In the genomic region with DNA sequence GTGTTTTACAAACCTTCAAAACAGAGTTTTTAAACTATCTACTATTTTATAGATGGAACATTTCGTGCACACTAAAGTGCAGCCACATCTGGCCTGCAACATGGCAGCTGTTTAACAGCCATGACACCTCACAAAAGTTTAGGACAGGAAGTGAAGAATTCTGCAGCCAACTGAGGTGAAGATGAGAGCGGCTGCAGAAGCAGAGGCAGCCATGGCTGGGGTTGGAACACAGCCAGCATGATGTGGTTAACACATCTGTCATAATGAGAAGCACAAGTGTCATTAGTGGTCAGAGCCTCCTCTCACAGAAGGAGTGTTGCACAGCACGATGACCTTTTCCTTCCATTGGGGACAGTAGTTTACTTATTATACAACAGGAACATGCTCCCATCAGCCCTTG, we compare ENCODE assay signal across 18 mouse cellular contexts.
DNase-seq lines count a peak whose midpoint lies in the region; ATAC-seq lines count a peak whose summit lies in the region.
"Had no signal": no experiment of that assay in that cellular context is flagged by ENCODE, and none has a peak within 500 bp of the region (broad histone marks: within the 10 kb centered on the region; RNA-seq: fewer than 3 reads in every experiment).

No protein-coding gene starts in this region.

- 0 out of 2 replicates have a peak overlapping the region, but pooled peaks have one; percentile 17 for H3K27ac ChIP-seq in limb, embryonic 12.5 days
- H3K27ac ChIP-seq in forebrain, embryonic 16.5 days (ENCODE audit: low read length): no peak overlapping the region
- H3K27ac ChIP-seq: embryonic facial prominence, embryonic 13.5 days; heart, embryonic 10.5 days; hindbrain, embryonic 10.5 days; limb, embryonic 15.5 days; midbrain, embryonic 10.5 days; neural tube, embryonic 12.5 days had no signal

- WGBS in limb, embryonic 12.5 days: 25% methylated on average over 3 of the region's 3 CpGs
- 78% methylated on average over 3 of the region's 3 CpGs for WGBS in forebrain, embryonic 16.5 days

- H3K4me3 ChIP-seq in limb, embryonic 12.5 days (replicated peaks): no peak overlapping the region
- no peak overlapping the region for H3K4me3 ChIP-seq in forebrain, embryonic 16.5 days (replicated peaks; ENCODE audit: low read length)
- H3K4me3 ChIP-seq: embryonic facial prominence, embryonic 13.5 days; heart, embryonic 10.5 days; hindbrain, embryonic 10.5 days; limb, embryonic 15.5 days; midbrain, embryonic 10.5 days; neural tube, embryonic 12.5 days had no signal

- no peak overlapping the region for H3K9ac ChIP-seq in limb, embryonic 12.5 days (replicated peaks)
- H3K9ac ChIP-seq in forebrain, embryonic 16.5 days (replicated peaks; ENCODE audit: low read depth, low read length): no peak overlapping the region
- H3K9ac ChIP-seq: embryonic facial prominence, embryonic 13.5 days; limb, embryonic 15.5 days; neural tube, embryonic 12.5 days had no signal

- no peak for ATAC-seq in CD4-positive, CD25-positive, alpha-beta regulatory T cell, adult 4 months
- ATAC-seq in limb, embryonic 12.5 days (ENCODE audit: insufficient number of reproducible peaks, insufficient read depth, low FRiP score, low TSS enrichment, low read depth): no peak
- ATAC-seq in forebrain, embryonic 16.5 days: no peak
- no peak for ATAC-seq in frontal cortex, adult (ENCODE audit: low TSS enrichment)
- ATAC-seq: intestine, postnatal 0 days had no signal

- H3K4me1 ChIP-seq in limb, embryonic 12.5 days (replicated peaks): peaks cover 21% of the 10 kb centered on the region
- H3K4me1 ChIP-seq in forebrain, embryonic 16.5 days (replicated peaks; ENCODE audit: control insufficient read depth, insufficient read depth, low read length): no peaks in the 10 kb centered on the region
- H3K4me1 ChIP-seq: heart, embryonic 10.5 days; hindbrain, embryonic 10.5 days; midbrain, embryonic 10.5 days; neural tube, embryonic 12.5 days had no signal

- DNase-seq in CD4-positive, CD25-positive, alpha-beta regulatory T cell, adult 2 months (ENCODE audit: low read depth, low spot score): peak; percentile 7
- DNase-seq in MEL-GATA-1-ER (ENCODE audit: extremely low read depth, low read depth): peak; percentile 5
- DNase-seq in lung, postnatal 25 days (ENCODE audit: low spot score): peak; percentile 15
- DNase-seq in adrenal gland, postnatal 36 days: no peak
- DNase-seq: adrenal gland, adult 2 months; cerebellum, postnatal 14 days; gastrocnemius, postnatal 10 days had no signal

- no peak overlapping the region for H3K4me2 ChIP-seq in limb, embryonic 12.5 days
- H3K4me2 ChIP-seq in forebrain, embryonic 16.5 days (ENCODE audit: low read length): no peak overlapping the region
- H3K4me2 ChIP-seq: embryonic facial prominence, embryonic 13.5 days; limb, embryonic 15.5 days; neural tube, embryonic 12.5 days had no signal

- no peaks in the 10 kb centered on the region for H3K36me3 ChIP-seq in limb, embryonic 12.5 days
- H3K36me3 ChIP-seq in forebrain, embryonic 16.5 days (ENCODE audit: control insufficient read depth, insufficient read depth): no peaks in the 10 kb centered on the region
- H3K36me3 ChIP-seq: embryonic facial prominence, embryonic 13.5 days; heart, embryonic 10.5 days; hindbrain, embryonic 10.5 days; limb, embryonic 15.5 days; midbrain, embryonic 10.5 days; neural tube, embryonic 12.5 days had no signal

- no peaks in the 10 kb centered on the region for H3K9me3 ChIP-seq in limb, embryonic 12.5 days
- H3K9me3 ChIP-seq in forebrain, embryonic 16.5 days (ENCODE audit: control insufficient read depth, low read length): no peaks in the 10 kb centered on the region
- H3K9me3 ChIP-seq: embryonic facial prominence, embryonic 13.5 days; heart, embryonic 10.5 days; hindbrain, embryonic 10.5 days; limb, embryonic 15.5 days; midbrain, embryonic 10.5 days; neural tube, embryonic 12.5 days had no signal

- H3K27me3 ChIP-seq in limb, embryonic 12.5 days: no peaks in the 10 kb centered on the region
- H3K27me3 ChIP-seq in forebrain, embryonic 16.5 days (replicated peaks; ENCODE audit: control insufficient read depth, insufficient read depth, low read length): no peaks in the 10 kb centered on the region
- H3K27me3 ChIP-seq: embryonic facial prominence, embryonic 13.5 days; limb, embryonic 15.5 days; neural tube, embryonic 12.5 days had no signal

Comparison
In these comparisons a context has a peak if more than half of its experiments do, and no peak if none do; other contexts are left out.
1. DNase-seq: peak in CD4-positive, CD25-positive, alpha-beta regulatory T cell, adult 2 months (single experiment), MEL-GATA-1-ER (single experiment) and lung, postnatal 25 days (single experiment); none in adrenal gland, postnatal 36 days (0 of 2).